In the genomic region with DNA sequence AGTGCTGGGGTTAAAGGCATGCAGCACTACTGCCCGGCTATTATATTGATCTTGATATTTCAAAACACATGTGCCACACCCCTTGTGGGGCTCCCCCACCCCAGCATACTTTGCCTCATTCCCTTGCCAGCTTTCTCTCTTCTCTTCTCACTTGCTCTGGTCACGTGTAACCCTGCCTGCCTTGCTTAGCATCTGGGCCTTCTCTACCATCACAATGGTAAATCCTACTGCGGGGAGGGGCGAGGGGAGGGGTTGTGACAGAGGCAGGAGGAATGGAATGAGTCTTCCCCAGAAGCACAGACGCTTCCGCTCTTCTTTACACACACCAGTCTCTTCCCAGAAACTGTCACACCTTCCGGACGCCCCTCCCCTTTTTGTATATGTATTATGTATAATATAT, we compare ENCODE assay signal across 17 mouse cellular contexts. TPM values are rescaled to one million over a fixed set of nuclear protein-coding genes. Genes with fewer than 3 reads are reported as not detected.
DNase-seq lines count a peak whose midpoint lies in the region; ATAC-seq and TF ChIP-seq lines count a peak whose summit lies in the region.
"Had no signal": no experiment of that assay in that cellular context is flagged by ENCODE, and none has a peak within 500 bp of the region (broad histone marks: within the 10 kb centered on the region; RNA-seq: fewer than 3 reads in every experiment).

No protein-coding gene starts in this region.

- 0 out of 2 replicates have a peak, but pooled peaks have one; percentile 15 for ATAC-seq in intestine, embryonic 16.5 days
- no peak; the same call in 1 of the 2 replicates for ATAC-seq in intestine, embryonic 15.5 days
- ATAC-seq: midbrain, embryonic 13.5 days had no signal

- no peaks in the 10 kb centered on the region for H3K36me3 ChIP-seq in intestine, embryonic 16.5 days (ENCODE audit: control insufficient read depth, insufficient read depth, low read length)
- H3K36me3 ChIP-seq in intestine, embryonic 15.5 days, result no peaks in the 10 kb centered on the region
- H3K36me3 ChIP-seq in ES-Bruce4 (ENCODE audit: control insufficient read depth, insufficient read depth, low read length, poor library complexity, severe bottlenecking), result no peaks in the 10 kb centered on the region
- H3K36me3 ChIP-seq: embryonic facial prominence, embryonic 10.5 days; limb, embryonic 10.5 days; midbrain, embryonic 13.5 days; stomach, embryonic 15.5 days had no signal

- no peaks in the 10 kb centered on the region for H3K9me3 ChIP-seq in intestine, embryonic 16.5 days (ENCODE audit: control insufficient read depth, low read length)
- no peaks in the 10 kb centered on the region for H3K9me3 ChIP-seq in intestine, embryonic 15.5 days
- no peaks in the 10 kb centered on the region for H3K9me3 ChIP-seq in ES-Bruce4 (replicated peaks; ENCODE audit: control insufficient read depth, insufficient read depth, low read length, poor library complexity, severe bottlenecking)
- H3K9me3 ChIP-seq: embryonic facial prominence, embryonic 10.5 days; limb, embryonic 10.5 days; midbrain, embryonic 13.5 days; stomach, embryonic 15.5 days had no signal

- DNase-seq in ZHBTc4 (ENCODE audit: low read depth, low spot score), result peak; percentile 92
- DNase-seq in lung, postnatal 25 days (ENCODE audit: low spot score), result peak; percentile 42
- DNase-seq in yolk sac, embryonic 10.5 days (ENCODE audit: low spot score), result no peak
- DNase-seq in cerebellum, adult 11-12 months, result no peak
- DNase-seq: cerebellum, adult 2 months; kidney, postnatal 4 days; right cerebral cortex, postnatal 14 days; spleen, adult 18-20 months; thymus, adult 2 months had no signal

- no peak overlapping the region for H3K9ac ChIP-seq in intestine, embryonic 16.5 days (ENCODE audit: low read depth, low read length)
- no peak overlapping the region for H3K9ac ChIP-seq in intestine, embryonic 15.5 days
- no peak overlapping the region for H3K9ac ChIP-seq in ES-Bruce4 (ENCODE audit: low read depth, poor library complexity, severe bottlenecking)
- H3K9ac ChIP-seq: midbrain, embryonic 13.5 days; stomach, embryonic 15.5 days had no signal

- no peak for TF ChIP-seq POLR2A in ES-Bruce4 (IDR thresholded peaks at IDR 0.05; ENCODE audit: insufficient read depth, low read length)

- H3K4me2 ChIP-seq in intestine, embryonic 16.5 days (ENCODE audit: low read depth, low read length), result no peak overlapping the region
- no peak overlapping the region for H3K4me2 ChIP-seq in intestine, embryonic 15.5 days (replicated peaks)
- H3K4me2 ChIP-seq: midbrain, embryonic 13.5 days; stomach, embryonic 15.5 days had no signal

- TF ChIP-seq EP300 in ES-Bruce4 (IDR thresholded peaks at IDR 0.05; ENCODE audit: insufficient read depth, low read depth, low read length), result peak; percentile 64; the same call in 1 of the 2 replicates

- H3K27me3 ChIP-seq in intestine, embryonic 16.5 days (replicated peaks; ENCODE audit: control insufficient read depth, insufficient read depth, low read length), result no peaks in the 10 kb centered on the region
- H3K27me3 ChIP-seq in intestine, embryonic 15.5 days (replicated peaks), result no peaks in the 10 kb centered on the region
- H3K27me3 ChIP-seq in ES-Bruce4 (ENCODE audit: control insufficient read depth, insufficient read depth, low read length, poor library complexity, severe bottlenecking), result no peaks in the 10 kb centered on the region
- H3K27me3 ChIP-seq: midbrain, embryonic 13.5 days; stomach, embryonic 15.5 days had no signal

- no peak overlapping the region for H3K27ac ChIP-seq in intestine, embryonic 16.5 days (ENCODE audit: low read length)
- H3K27ac ChIP-seq in intestine, embryonic 15.5 days, result no peak overlapping the region
- peak overlapping the region; percentile 76 for H3K27ac ChIP-seq in ES-Bruce4 (ENCODE audit: insufficient read depth, low read length)
- H3K27ac ChIP-seq: embryonic facial prominence, embryonic 10.5 days; limb, embryonic 10.5 days; macrophage; midbrain, embryonic 13.5 days; stomach, embryonic 15.5 days had no signal

- no peaks in the 10 kb centered on the region for H3K4me1 ChIP-seq in intestine, embryonic 16.5 days (ENCODE audit: control insufficient read depth, insufficient read depth, low read length)
- no peaks in the 10 kb centered on the region for H3K4me1 ChIP-seq in intestine, embryonic 15.5 days (replicated peaks)
- H3K4me1 ChIP-seq in ES-Bruce4 (ENCODE audit: control insufficient read depth, insufficient read depth, low read length), result peaks cover 10% of the 10 kb centered on the region
- H3K4me1 ChIP-seq: midbrain, embryonic 13.5 days; stomach, embryonic 15.5 days had no signal

- H3K4me3 ChIP-seq in intestine, embryonic 16.5 days (ENCODE audit: low read length), result no peak overlapping the region
- H3K4me3 ChIP-seq in intestine, embryonic 15.5 days (replicated peaks), result no peak overlapping the region
- no peak overlapping the region for H3K4me3 ChIP-seq in ES-Bruce4 (ENCODE audit: low read depth, low read length)
- H3K4me3 ChIP-seq: embryonic facial prominence, embryonic 10.5 days; limb, embryonic 10.5 days; midbrain, embryonic 13.5 days; stomach, embryonic 15.5 days had no signal

- TF ChIP-seq CTCF in ES-Bruce4 (IDR thresholded peaks at IDR 0.05; ENCODE audit: low read depth, low read length), result no peak

- WGBS in intestine, embryonic 16.5 days, result 65% methylated on average over 8 of the region's 8 CpGs
- 56% methylated on average over 8 of the region's 8 CpGs for WGBS in intestine, embryonic 15.5 days

RNA-seq across cellular contexts. Expression of gene Ywhaq, which starts 14.5 kb away (rescaled TPM):
- polyA plus RNA-seq in intestine, embryonic 16.5 days (2015; fragmentation: Nextera tagmentation; extraction: Ambion mirVana), result 497 and 562 TPM in 2 replicates
- 578 and 671 TPM in 2 replicates for polyA plus RNA-seq in intestine, embryonic 15.5 days (2015; fragmentation: Nextera tagmentation; extraction: Ambion mirVana)
- polyA plus RNA-seq in ES-Bruce4 (2011; ENCODE audit: insufficient read depth, insufficient read length, low read depth, missing spikeins), result 384 and 400 TPM in 2 replicates

RNA-seq across cellular contexts. Expression of gene Adam17, which starts 58.5 kb away (rescaled TPM):
- 27.6 and 28.4 TPM in 2 replicates for polyA plus RNA-seq in intestine, embryonic 16.5 days (2015; fragmentation: Nextera tagmentation; extraction: Ambion mirVana)
- 28.9 and 31.7 TPM in 2 replicates for polyA plus RNA-seq in intestine, embryonic 15.5 days (2015; fragmentation: Nextera tagmentation; extraction: Ambion mirVana)
- polyA plus RNA-seq in ES-Bruce4 (2011; ENCODE audit: insufficient read depth, insufficient read length, low read depth, missing spikeins), result 36.4 and 37.0 TPM in 2 replicates

Comparison
In these comparisons a context has a peak if more than half of its experiments do, and no peak if none do; other contexts are left out.
1. DNase-seq: peak in ZHBTc4 (single experiment) and lung, postnatal 25 days (single experiment); none in yolk sac, embryonic 10.5 days (single experiment) and cerebellum, adult 11-12 months (single experiment).